8 mouse cellular contexts compared by ENCODE assay signal in genomic region chr4:40269430-40270032, GRCm38 (mm10). TPM values are rescaled to one million over a fixed set of nuclear protein-coding genes. Genes with fewer than 3 reads are reported as not detected.
DNase-seq lines count a peak whose midpoint lies in the region; ATAC-seq and TF ChIP-seq lines count a peak whose summit lies in the region.

Gene Smim27, plus strand, starts transcription at chr4:40269579.
Gene Topors, minus strand, starts transcription at chr4:40269850.

- ATAC-seq in forebrain, embryonic 12.5 days (ENCODE audit: low FRiP score) = peak; percentile 95
- ATAC-seq in heart, postnatal 0 days (ENCODE audit: insufficient read depth, low read depth) = peak; percentile 95
- ATAC-seq in liver, embryonic 16.5 days (ENCODE audit: low read depth) = peak; percentile 93
- peak; percentile 95 for ATAC-seq in neural tube, embryonic 13.5 days (ENCODE audit: low read depth)

- H3K27ac ChIP-seq in forebrain, embryonic 12.5 days = peak within 1 kb of the TSS; percentile 97
- H3K27ac ChIP-seq in heart, postnatal 0 days (ENCODE audit: low read depth) = peak within 1 kb of the TSS; percentile 94
- peak within 1 kb of the TSS; percentile 96 for H3K27ac ChIP-seq in liver, embryonic 16.5 days (ENCODE audit: low read length)
- peak within 1 kb of the TSS; percentile 97 for H3K27ac ChIP-seq in neural tube, embryonic 13.5 days (replicated peaks)
- peak within 1 kb of the TSS; percentile 98 for H3K27ac ChIP-seq in testis, adult 2 months (ENCODE audit: control insufficient read depth, insufficient read depth, low read depth, low read length)

- 0 out of 2 replicates have a peak, but pooled peaks have one; percentile 65 for TF ChIP-seq EP300 in heart, postnatal 0 days (IDR thresholded peaks at IDR 0.05; ENCODE audit: low read depth)

- TF ChIP-seq CTCF in E14TG2a.4 (conservative IDR thresholded peaks at IDR 0.05; ENCODE audit: low read length) = no peak
- no peak for TF ChIP-seq CTCF in heart, postnatal 0 days (IDR thresholded peaks at IDR 0.05; ENCODE audit: low read depth)
- no peak for TF ChIP-seq CTCF in testis, adult 2 months (IDR thresholded peaks at IDR 0.05; ENCODE audit: control insufficient read depth, insufficient read depth, insufficient replicate concordance, low read depth, low read length)

- H3K27me3 ChIP-seq in E14TG2a.4 (ENCODE audit: insufficient read depth, low read length) = no peaks in the 10 kb centered on the region
- no peaks in the 10 kb centered on the region for H3K27me3 ChIP-seq in forebrain, embryonic 12.5 days
- no peaks in the 10 kb centered on the region for H3K27me3 ChIP-seq in heart, postnatal 0 days (ENCODE audit: control insufficient read depth, insufficient read depth, low read length)
- H3K27me3 ChIP-seq in liver, embryonic 16.5 days (ENCODE audit: control insufficient read depth, insufficient read depth, low read depth, low read length) = no peaks in the 10 kb centered on the region
- H3K27me3 ChIP-seq in neural tube, embryonic 13.5 days = no peaks in the 10 kb centered on the region
- no peaks in the 10 kb centered on the region for H3K27me3 ChIP-seq in testis, adult 2 months (ENCODE audit: control insufficient read depth, insufficient read depth, low read length)

- DNase-seq in c-Kit-positive CD71-positive TER-119-positive erythroid progenitor cells, embryonic 14.5 days (ENCODE audit: low spot score) = peak; percentile 92
- DNase-seq in heart, postnatal 0 days (ENCODE audit: low spot score) = peak; percentile 97
- peak; percentile 95 to 97 for DNase-seq in kidney, postnatal 4 days

- H3K9ac ChIP-seq in forebrain, embryonic 12.5 days = peak within 1 kb of the TSS; percentile 89
- H3K9ac ChIP-seq in heart, postnatal 0 days (replicated peaks; ENCODE audit: low read depth, low read length) = peak within 1 kb of the TSS; percentile 62
- H3K9ac ChIP-seq in liver, embryonic 16.5 days (ENCODE audit: low read depth, low read length) = peak within 1 kb of the TSS; percentile 90
- peak within 1 kb of the TSS; percentile 86 for H3K9ac ChIP-seq in neural tube, embryonic 13.5 days

- H3K9me3 ChIP-seq in E14TG2a.4 (ENCODE audit: low read length) = no peaks in the 10 kb centered on the region
- no peaks in the 10 kb centered on the region for H3K9me3 ChIP-seq in forebrain, embryonic 12.5 days
- H3K9me3 ChIP-seq in heart, postnatal 0 days (replicated peaks; ENCODE audit: control insufficient read depth, low read length) = no peaks in the 10 kb centered on the region
- no peaks in the 10 kb centered on the region for H3K9me3 ChIP-seq in liver, embryonic 16.5 days (replicated peaks; ENCODE audit: control insufficient read depth, low read length)
- no peaks in the 10 kb centered on the region for H3K9me3 ChIP-seq in neural tube, embryonic 13.5 days

- H3K4me3 ChIP-seq in E14TG2a.4 (replicated peaks; ENCODE audit: low read length) = peak within 1 kb of the TSS; percentile 98
- peak within 1 kb of the TSS; percentile 71 for H3K4me3 ChIP-seq in forebrain, embryonic 12.5 days (replicated peaks)
- H3K4me3 ChIP-seq in heart, postnatal 0 days (ENCODE audit: low read depth, low read length) = peak within 1 kb of the TSS; percentile 65
- peak within 1 kb of the TSS; percentile 86 for H3K4me3 ChIP-seq in liver, embryonic 16.5 days (ENCODE audit: low read depth, low read length)
- H3K4me3 ChIP-seq in neural tube, embryonic 13.5 days = peak within 1 kb of the TSS; percentile 74
- H3K4me3 ChIP-seq in testis, adult 2 months (ENCODE audit: control insufficient read depth, low read depth, low read length) = peak within 1 kb of the TSS; percentile 96

- peaks cover 60% of the 10 kb centered on the region for H3K4me1 ChIP-seq in E14TG2a.4 (replicated peaks; ENCODE audit: low read depth, low read length)
- peaks cover 24% of the 10 kb centered on the region for H3K4me1 ChIP-seq in forebrain, embryonic 12.5 days
- peaks cover 9% of the 10 kb centered on the region for H3K4me1 ChIP-seq in heart, postnatal 0 days (ENCODE audit: control insufficient read depth, insufficient read depth)
- peaks cover 27% of the 10 kb centered on the region for H3K4me1 ChIP-seq in liver, embryonic 16.5 days (ENCODE audit: control insufficient read depth, low read depth, low read length)
- H3K4me1 ChIP-seq in neural tube, embryonic 13.5 days (replicated peaks) = peaks cover 38% of the 10 kb centered on the region
- H3K4me1 ChIP-seq in testis, adult 2 months (ENCODE audit: control insufficient read depth, insufficient read depth, low read length) = peaks cover 11% of the 10 kb centered on the region

- under 1% methylated on average over 38 of the region's 38 CpGs for WGBS in forebrain, embryonic 12.5 days
- WGBS in heart, postnatal 0 days = under 1% methylated on average over 38 of the region's 38 CpGs
- under 1% methylated on average over 38 of the region's 38 CpGs for whole genome bisulfite sequencing in liver, embryonic 16.5 days (ENCODE audit: insufficient replicate concordance)
- WGBS in neural tube, embryonic 13.5 days = under 1% methylated on average over 38 of the region's 38 CpGs

- H3K4me2 ChIP-seq in forebrain, embryonic 12.5 days = peak within 1 kb of the TSS; percentile 89
- peak within 1 kb of the TSS; percentile 89 for H3K4me2 ChIP-seq in heart, postnatal 0 days (ENCODE audit: low read depth, low read length)
- H3K4me2 ChIP-seq in liver, embryonic 16.5 days (ENCODE audit: low read depth, low read length) = peak within 1 kb of the TSS; percentile 91
- peak within 1 kb of the TSS; percentile 96 for H3K4me2 ChIP-seq in neural tube, embryonic 13.5 days

- H3K36me3 ChIP-seq in E14TG2a.4 (ENCODE audit: insufficient read depth, low read length) = peaks cover 64% of the 10 kb centered on the region
- peaks cover 20% of the 10 kb centered on the region for H3K36me3 ChIP-seq in forebrain, embryonic 12.5 days (replicated peaks)
- H3K36me3 ChIP-seq in heart, postnatal 0 days (replicated peaks; ENCODE audit: control insufficient read depth, insufficient read depth, low read length) = peaks cover 35% of the 10 kb centered on the region
- no peaks in the 10 kb centered on the region; the same call in 1 of the 2 replicates for H3K36me3 ChIP-seq in liver, embryonic 16.5 days (ENCODE audit: control insufficient read depth, insufficient read depth)
- H3K36me3 ChIP-seq in neural tube, embryonic 13.5 days = peaks cover 40% of the 10 kb centered on the region
- H3K36me3 ChIP-seq in testis, adult 2 months (ENCODE audit: control insufficient read depth, insufficient read depth, low read length) = no peaks in the 10 kb centered on the region; the same call in 1 of the 2 replicates

- peak; percentile 97 for TF ChIP-seq POLR2A in testis, adult 2 months (IDR thresholded peaks at IDR 0.05; ENCODE audit: control insufficient read depth, low read depth, low read length)

RNA-seq across cellular contexts. Expression of gene Smim27, which starts in this region (rescaled TPM):
- 32.7 and 35.3 TPM in 2 replicates for polyA plus RNA-seq in forebrain, embryonic 12.5 days (2016; fragmentation: Nextera tagmentation; extraction: Ambion mirVana)
- total RNA-seq in heart, postnatal 0 days (2014; rRNA removed; ENCODE audit: low replicate concordance) = 0.65 and 4.9 TPM in 2 replicates
- polyA plus RNA-seq in heart, postnatal 0 days (2015; fragmentation: Nextera tagmentation; extraction: Ambion mirVana) = 48.4 and 49.4 TPM in 2 replicates
- 13.7 and 17.4 TPM in 2 replicates for polyA plus RNA-seq in liver, embryonic 16.5 days (2015; fragmentation: Nextera tagmentation; extraction: Ambion mirVana)
- 21.0 and 23.8 TPM in 2 replicates for polyA plus RNA-seq in neural tube, embryonic 13.5 days (2015; fragmentation: Nextera tagmentation; extraction: Ambion mirVana)
- 3.0 and 3.8 TPM in 2 replicates for polyA plus RNA-seq in testis, adult 2 months (2012; rRNA removed)

RNA-seq across cellular contexts. Expression of gene Topors, which starts in this region (rescaled TPM):
- 51.4 and 53.7 TPM in 2 replicates for polyA plus RNA-seq in forebrain, embryonic 12.5 days (2016; fragmentation: Nextera tagmentation; extraction: Ambion mirVana)
- 23.6 and 30.3 TPM in 2 replicates for total RNA-seq in heart, postnatal 0 days (2014; rRNA removed; ENCODE audit: low replicate concordance)
- 15.1 and 15.5 TPM in 2 replicates for polyA plus RNA-seq in heart, postnatal 0 days (2015; fragmentation: Nextera tagmentation; extraction: Ambion mirVana)
- 11.2 and 12.0 TPM in 2 replicates for polyA plus RNA-seq in liver, embryonic 16.5 days (2015; fragmentation: Nextera tagmentation; extraction: Ambion mirVana)
- polyA plus RNA-seq in neural tube, embryonic 13.5 days (2015; fragmentation: Nextera tagmentation; extraction: Ambion mirVana) = 33.3 and 38.4 TPM in 2 replicates
- 10.9 and 13.9 TPM in 2 replicates for polyA plus RNA-seq in testis, adult 2 months (2012; rRNA removed)

Comparison
In these comparisons a context has a peak if more than half of its experiments do, and no peak if none do; other contexts are left out.
1. Peak in every context shown above with its lines: DNase-seq, ATAC-seq, H3K4me3 ChIP-seq and H3K27ac ChIP-seq.